Mouse (Mus musculus) CD8-positive naive resting alpha-beta T cell, adult 2 months (primary cell): ENCODE measurements around the gene Rps10.
A peak's percentile ranks its signal among the peaks of the same experiment; 100 is the strongest.

ENCODE experiments used
- DNase-seq, 2 experiments: peaks; one replicate each; pipeline ENCODE4 v3.0.0; 2022; ENCODE audit warnings: low read depth in 2 of 2, low spot score in 2 of 2

Gene Rps10

GRCm38 (mm10) chr17:27636132-27637020 is at the start of gene Rps10:
Gene Rps10, minus strand, starts transcription at chr17:27636669.
- no peak for DNase-seq

- no peak for DNase-seq
Measured at GRCm38 (mm10) chr17:27685550-27685913, 49.1 kb upstream of the Rps10 start.

DNA sequence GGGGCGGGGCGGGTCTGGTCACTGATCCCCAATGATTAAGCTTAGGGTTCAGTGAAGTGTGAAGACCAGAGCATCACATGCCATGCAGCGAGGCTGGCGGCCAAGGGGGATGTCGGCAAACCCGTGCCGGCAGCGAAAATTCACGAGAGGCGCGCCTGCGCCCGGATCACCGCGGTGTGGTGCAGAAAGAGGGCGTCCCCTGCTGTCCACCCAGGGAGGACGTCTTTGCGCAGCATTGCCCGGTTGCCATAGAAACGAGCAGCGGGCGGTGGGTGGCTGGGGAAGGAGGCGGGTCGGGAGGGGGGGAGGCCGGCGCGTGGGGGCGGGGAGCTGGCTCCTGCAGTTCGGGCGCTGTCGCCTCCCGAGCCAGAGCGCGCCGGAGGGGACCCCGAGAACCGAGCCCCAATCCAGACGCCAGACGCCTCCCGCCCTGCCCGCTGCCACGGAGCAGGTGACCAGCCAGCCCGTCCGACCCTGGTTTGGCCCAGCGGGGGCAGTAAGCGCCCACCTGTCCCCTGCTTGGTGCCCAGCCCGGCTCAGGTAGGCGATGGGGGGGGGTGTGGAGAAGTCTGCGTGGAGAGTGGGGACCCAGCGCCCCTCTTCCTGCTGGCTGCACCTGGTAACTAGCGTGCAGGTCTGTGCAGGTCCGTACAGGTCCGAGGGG is 48.5 kb upstream of the Rps10 start:
- peak; percentile 17 to 48 for DNase-seq

GRCm38 (mm10) chr17:27678924-27679813 is 42.7 kb upstream of the Rps10 start:
- no peak for DNase-seq

DNA sequence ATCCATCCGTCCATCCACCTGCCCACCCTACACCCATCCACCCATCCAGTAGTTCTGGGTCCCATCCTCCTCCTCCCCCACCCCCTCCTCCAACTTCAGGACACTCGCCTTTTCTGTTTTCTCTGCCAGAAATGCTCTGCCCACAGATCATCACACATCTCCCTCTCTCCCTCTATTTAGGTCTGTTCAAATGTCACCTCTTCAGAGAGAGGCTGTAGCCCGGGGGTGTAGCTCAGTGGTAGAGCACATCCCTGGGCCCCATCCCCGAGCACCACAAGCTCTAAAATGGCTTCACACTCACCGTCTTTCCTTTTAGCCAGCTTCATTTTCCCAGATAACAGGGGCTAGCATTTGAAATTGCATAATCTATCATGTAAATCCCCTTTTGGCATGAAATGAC is 41.3 kb upstream of the Rps10 start:
- DNase-seq = no peak

GRCm38 (mm10) chr17:27676270-27676669 is 39.8 kb upstream of the Rps10 start:
- DNase-seq = no peak

DNA sequence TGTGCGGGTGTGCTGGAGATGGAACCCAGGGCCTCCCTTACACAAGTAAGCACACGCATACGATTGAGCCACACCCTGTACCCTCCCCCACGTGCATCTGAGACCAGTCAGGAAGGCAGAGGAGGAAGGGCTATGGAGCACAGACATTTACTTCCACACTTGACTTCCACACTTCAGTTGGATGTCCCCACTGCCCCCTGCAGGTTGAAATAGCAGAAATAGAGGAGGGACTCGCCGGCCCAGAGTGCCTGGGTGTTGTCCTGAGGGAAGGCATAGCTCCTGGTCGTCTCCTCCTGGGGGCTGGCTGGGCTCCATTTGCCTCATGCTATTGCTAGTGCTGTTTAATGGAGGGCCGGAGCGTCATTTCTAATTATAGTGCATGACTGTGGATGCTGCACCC is 39.0 kb upstream of the Rps10 start:
- DNase-seq = no peak

DNA sequence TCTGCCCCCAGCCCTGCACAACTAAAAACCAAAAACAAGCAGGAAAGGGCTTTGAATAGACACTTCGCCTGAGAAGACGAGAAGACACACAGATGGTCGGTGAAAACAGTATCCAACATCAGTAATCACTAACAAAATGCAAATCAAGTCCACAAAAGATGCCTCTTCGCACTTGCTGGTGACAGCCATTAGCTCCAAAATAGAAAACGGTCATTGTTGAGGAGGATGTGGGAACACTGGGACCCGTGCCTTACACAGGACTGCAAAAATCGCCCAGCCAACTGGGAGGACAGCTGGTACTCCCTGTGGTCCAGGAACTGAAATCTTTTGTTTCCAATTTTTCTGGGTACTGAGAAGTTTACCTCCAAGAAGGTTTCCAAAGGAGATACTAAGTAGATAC is 37.5 kb upstream of the Rps10 start:
- no peak for DNase-seq

DNA sequence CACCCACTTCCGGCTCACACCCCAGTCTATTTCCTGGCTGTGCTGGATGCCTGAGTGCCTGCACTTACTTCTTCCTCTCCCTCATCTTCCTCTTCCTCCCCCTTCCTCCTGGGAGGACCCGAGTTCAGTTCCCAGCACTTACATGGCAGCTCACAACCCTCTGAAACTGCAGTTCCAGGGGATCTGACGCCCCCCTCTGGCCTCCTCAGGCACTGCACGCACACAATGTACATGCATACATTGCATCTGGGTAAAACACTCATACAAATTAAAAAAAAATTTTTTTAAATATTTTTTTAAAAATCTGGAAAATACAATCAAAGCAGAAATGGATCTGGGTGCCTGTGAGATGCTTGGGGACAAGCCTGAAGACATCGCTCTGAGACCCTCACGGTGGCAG is 35.3 kb upstream of the Rps10 start:
- no peak for DNase-seq

GRCm38 (mm10) chr17:27658767-27659166 is 22.3 kb upstream of the Rps10 start:
- DNase-seq = no peak

DNA sequence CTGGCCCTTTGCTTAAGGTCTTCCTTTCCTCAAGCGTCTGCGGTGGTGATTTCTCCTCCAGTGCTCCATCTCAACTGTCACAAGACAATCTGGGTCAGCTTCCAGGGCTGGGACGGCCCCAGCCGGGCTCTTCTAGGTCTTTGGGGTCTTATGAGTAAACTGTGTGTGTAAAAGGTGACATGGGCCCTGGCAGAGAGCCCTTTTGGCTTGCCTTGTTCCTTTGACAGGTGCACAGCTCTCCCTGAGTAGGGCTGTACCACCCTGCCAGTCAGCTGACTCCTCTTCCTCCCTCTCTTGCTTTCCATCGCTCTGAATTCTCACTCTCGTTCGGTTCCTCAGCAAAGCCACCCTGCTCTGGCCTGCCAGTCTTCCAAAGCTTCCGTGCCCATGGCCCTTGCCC is 20.7 kb upstream of the Rps10 start:
- no peak for DNase-seq

DNA sequence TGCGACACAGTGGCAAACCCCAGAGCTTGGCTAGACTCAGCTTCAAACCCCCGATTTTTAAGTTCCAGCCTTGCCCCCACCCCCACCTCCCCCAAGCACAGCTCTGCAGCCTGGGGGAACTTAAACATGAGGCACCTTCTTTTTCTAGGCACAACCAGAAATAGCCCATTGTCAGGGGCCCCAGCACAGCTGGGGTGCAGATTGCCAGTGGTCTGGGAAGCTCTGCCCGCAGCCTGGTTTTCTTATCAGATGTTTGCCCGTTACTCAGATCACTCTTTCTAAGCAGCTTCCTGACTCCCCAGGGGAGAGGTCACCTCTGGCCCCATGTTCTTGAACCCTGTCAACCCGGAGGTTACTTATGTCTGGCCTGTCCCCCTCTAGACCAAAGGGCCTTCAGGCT is 19.9 kb upstream of the Rps10 start:
- no peak for DNase-seq

DNA sequence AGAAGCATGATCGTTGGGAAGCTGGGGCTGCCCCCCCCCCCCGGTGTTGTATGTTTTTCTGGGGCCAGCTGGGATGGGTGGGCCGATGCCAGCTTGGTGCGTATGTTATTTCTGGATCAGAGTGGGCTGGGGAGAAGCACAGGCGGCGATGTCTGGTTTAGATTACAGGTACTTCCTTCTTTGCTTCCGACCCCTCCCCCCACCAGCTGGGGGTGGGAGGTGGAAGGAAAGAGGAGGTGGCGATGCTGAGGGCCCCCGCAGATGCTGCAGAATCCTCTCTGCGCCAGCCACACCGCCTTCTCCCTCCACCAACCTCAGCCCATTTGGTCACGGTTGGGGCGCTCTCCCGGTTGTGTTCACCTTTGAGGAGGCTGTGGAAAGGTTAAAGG is 19.5 kb upstream of the Rps10 start:
- peak; percentile 13 to 42 for DNase-seq

DNA sequence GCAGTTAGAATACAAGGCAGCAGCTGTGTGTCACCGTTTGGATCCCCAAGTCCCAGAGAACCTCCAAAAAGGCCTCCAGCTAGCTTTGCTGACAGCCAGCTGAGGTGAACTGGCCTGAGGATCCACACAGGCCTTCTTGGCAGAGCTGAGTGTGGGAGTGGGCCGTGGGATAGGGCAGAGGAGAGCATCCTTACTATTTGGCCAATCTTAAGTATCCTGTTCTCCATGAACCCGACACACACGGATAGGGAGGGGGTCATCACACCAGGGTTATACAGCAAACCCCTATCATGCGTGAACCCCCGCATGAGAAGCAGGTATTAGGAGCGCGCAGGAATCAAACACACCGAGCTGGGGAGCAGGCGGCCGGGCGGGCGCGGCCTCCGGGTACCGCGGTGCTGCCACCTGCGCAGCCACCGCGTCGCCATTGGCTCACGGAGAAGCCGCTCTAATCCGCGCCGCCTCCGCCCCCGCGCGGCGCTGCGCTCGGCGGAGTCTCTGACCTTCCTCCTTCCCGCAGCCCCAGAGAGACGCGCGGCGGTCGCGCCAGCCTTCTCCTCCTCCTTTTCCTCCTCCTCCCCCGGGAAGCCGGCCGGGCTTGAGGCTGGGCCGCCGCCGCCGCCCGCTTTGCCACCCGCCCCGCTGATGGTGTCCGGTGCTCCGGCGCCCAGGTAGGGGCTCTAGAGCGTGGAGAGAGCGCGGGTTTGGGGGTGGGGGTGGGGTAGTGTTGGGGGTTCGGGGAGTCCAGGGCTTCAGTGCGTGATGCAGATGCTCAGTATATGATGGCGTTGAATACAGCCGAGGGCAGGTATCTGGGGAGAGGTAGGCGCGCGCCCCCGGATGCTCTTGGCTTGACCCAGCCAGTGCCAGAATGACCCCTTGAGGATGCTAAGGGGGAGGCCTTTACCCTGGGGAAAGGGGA is 18.9 kb upstream of the Rps10 start, which contains the start of gene Pacsin1:
TSS of gene Pacsin1 (plus strand) at position 421 of the 922 bp plus-strand sequence.
- peak; percentile 41 to 47 for DNase-seq

DNA sequence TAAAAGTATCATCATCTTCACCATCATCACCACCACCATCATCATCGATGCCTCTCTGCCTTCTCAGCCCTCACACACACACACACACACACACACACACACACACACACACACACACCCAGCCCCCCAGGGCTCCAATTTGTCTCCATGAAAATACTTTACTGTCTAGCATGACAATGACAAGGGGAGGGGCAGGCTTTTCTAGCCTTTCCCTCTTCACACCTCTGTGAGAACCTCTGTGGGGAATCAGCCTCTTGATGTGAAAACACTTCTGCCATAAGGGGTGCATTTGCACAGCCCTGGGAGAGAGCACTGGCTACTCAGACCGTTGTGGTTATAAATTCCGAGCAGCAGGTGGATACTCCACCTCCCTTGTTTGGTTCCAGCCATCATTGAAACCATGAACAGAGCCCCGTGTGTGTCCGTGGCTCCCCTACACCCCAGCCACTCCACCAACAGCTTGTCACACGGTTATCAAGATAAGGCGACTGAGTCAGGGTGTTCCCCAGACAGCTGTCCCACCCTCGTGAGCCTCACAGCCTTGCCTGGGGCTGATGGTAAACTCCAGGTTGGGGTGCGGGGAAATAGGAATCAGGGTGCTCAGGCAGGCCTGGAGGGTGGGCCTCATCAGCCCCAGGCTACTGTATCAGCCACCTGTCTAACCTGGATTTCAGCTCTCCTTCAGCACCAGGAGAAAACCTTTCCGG is 16.9 kb upstream of the Rps10 start:
- DNase-seq = no peak

- no peak for DNase-seq
Measured at GRCm38 (mm10) chr17:27652046-27652790, 15.7 kb upstream of the Rps10 start.

DNA sequence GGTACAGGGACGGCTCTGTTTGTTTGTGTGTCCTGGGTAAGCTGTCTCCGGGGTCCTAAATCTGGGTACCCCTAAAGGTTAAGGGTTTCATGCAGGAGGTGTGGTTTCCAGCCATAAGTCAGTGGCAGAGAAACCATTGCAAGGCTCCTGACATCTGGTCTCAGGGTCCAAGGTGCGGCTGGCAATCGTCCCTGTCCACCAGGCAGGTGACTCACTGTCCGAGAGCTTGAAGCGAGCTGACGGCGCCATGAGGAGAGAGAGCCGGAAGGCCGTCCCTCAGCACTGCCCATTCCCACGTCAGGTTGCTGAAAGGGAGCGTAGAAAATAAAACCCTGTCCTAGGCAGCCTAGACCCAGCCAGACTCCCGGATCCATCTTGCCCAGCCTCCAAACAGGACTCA is 14.1 kb upstream of the Rps10 start:
- DNase-seq = no peak

DNA sequence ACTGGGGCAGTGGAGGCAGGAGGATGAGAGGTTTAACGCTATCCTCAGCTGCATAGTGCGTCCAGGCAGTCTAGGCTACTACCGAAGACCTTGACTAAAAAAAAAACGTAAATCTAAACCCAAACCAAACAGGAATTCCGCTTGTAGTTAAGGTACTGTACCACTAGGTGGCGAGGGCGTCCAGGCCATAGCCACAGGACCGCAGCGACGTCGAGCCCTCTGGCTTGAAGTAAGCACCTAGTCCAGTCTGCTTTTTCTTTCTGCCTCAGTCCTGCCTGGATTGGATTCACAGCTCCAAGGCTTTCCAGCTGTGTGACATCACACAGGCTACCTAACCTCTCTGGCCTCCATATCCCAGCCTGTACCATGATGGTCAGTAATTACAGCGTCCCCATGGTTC is 13.7 kb upstream of the Rps10 start:
- DNase-seq = peak; percentile 69 to 81

DNA sequence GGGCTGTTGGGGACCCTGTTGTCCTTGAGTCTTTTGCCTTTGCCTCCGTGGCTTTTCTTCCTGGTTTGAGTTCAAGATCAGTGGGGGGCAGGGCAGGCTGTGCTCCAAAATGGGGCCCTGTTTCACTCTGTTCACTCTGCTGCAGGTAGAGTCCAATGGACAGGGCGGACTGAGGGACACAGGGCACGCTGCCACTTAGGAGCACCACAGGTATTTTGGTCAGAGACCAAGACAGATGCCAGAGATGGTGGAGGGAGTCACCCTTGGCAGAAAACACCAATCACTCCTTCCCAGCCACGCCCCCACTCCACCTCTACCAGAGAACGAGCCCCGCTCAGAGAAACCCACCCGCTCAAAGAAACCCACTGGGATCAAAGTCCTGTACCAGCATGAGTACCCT is 9.3 kb upstream of the Rps10 start:
- no peak for DNase-seq
